Mouse (Mus musculus) bone marrow, adult 2 months (tissue): Measurements from ENCODE around the gene Cand1.

Experiments used
- CTCF ChIP-seq: fragments of 200-500 bp; IDR thresholded peaks from 2 replicates; pipeline ENCODE4 v1.5.1; 2011; ENCODE audit warnings: low read length, control low read depth; ENCODE audit not compliant: control insufficient read depth, insufficient read depth
- POLR2A ChIP-seq: fragments of 200-500 bp; IDR thresholded peaks from 2 replicates; pipeline ENCODE4 v1.6.1; 2011; ENCODE audit warnings: low read depth, mild to moderate bottlenecking, control low read depth, low read length, borderline replicate concordance; ENCODE audit not compliant: control insufficient read depth

DNA sequence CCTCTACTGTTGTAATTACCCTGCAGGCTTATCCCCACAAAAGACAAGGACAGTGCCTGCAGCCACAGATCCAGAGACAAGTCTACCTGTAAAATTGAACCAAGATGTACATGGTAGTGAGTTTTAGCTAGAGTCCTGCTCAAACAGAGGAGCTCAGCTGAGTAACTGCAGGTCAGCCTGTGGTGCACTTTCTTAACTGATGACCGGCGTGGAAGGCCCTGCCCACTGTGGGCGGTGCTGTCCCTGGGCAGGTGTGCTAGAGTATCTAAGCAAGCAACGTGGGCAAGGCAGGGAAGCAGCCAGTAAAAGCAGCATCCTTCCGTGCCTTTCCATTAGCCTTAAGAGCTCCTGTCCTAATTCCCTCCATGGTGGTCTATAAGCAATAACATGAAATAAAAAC lies 34.6 kb downstream of the Cand1 start:
- TF ChIP-seq CTCF (no peak), POLR2A (no peak)
